22 mouse cellular contexts compared by ENCODE assay signal in genomic region chr16:63049100-63049499, GRCm38 (mm10).
DNase-seq lines count a peak whose midpoint lies in the region; ATAC-seq and TF ChIP-seq lines count a peak whose summit lies in the region.
"Had no signal": no experiment of that assay in that cellular context is flagged by ENCODE, and none has a peak within 500 bp of the region (broad histone marks: within the 10 kb centered on the region; RNA-seq: fewer than 3 reads in every experiment).

No protein-coding gene starts in this region.

- ATAC-seq in lung, embryonic 14.5 days (ENCODE audit: insufficient read depth) = 0 out of 2 replicates have a peak, but pooled peaks have one; percentile 28
- peak; percentile 57 for ATAC-seq in lung, embryonic 15.5 days (ENCODE audit: borderline replicate concordance, extremely low read depth, low FRiP score, low TSS enrichment)
- ATAC-seq in lung, embryonic 16.5 days (ENCODE audit: low read depth) = peak; percentile 89
- ATAC-seq in midbrain, embryonic 11.5 days (ENCODE audit: low FRiP score) = no peak
- ATAC-seq in midbrain, embryonic 13.5 days = no peak
- ATAC-seq: activated CD4-positive, CD25-positive, alpha-beta regulatory T cell, adult 4 months; CD4-positive, CD25-positive, alpha-beta regulatory T cell, adult 4 months; Patski had no signal

- no peaks in the 10 kb centered on the region for H3K9me3 ChIP-seq in lung, embryonic 14.5 days (ENCODE audit: low read depth, low read length)
- no peaks in the 10 kb centered on the region for H3K9me3 ChIP-seq in lung, embryonic 15.5 days
- H3K9me3 ChIP-seq in lung, embryonic 16.5 days (ENCODE audit: control insufficient read depth, low read length) = no peaks in the 10 kb centered on the region
- no peaks in the 10 kb centered on the region for H3K9me3 ChIP-seq in midbrain, embryonic 11.5 days (ENCODE audit: control insufficient read depth, low read length)
- no peaks in the 10 kb centered on the region for H3K9me3 ChIP-seq in midbrain, embryonic 13.5 days
- H3K9me3 ChIP-seq: G1E had no signal

- no peak for DNase-seq in lung, embryonic 14.5 days
- DNase-seq in lung, adult 2 months = no peak
- DNase-seq in lung, postnatal 36 days = no peak
- no peak for DNase-seq in lung, postnatal 10 days
- peak; percentile 37 for DNase-seq in midbrain, embryonic 11.5 days (ENCODE audit: low spot score, missing footprints)
- DNase-seq: adrenal gland, adult 2 months; adrenal gland, adult 8-10 months; adrenal gland, postnatal 10 days; adrenal gland, postnatal 14 days; adrenal gland, postnatal 25 days; adrenal gland, postnatal 36 days; B cell, adult 2 months; cerebellum, adult 11 months; cerebellum, adult 11-12 months had no signal

- no peak for TF ChIP-seq POLR2A in lung, adult 2 months (IDR thresholded peaks at IDR 0.05; ENCODE audit: borderline replicate concordance, extremely low read depth, low read depth, low read length)

- 62% methylated on average over 1 of the region's 1 CpGs for WGBS in lung, embryonic 14.5 days
- WGBS in lung, adult 2 months = 60% methylated on average over 1 of the region's 1 CpGs
- WGBS in lung, embryonic 15.5 days = 67% methylated on average over 1 of the region's 1 CpGs
- 53% methylated on average over 1 of the region's 1 CpGs for WGBS in lung, embryonic 16.5 days
- 70% methylated on average over 1 of the region's 1 CpGs for WGBS in midbrain, embryonic 11.5 days
- WGBS in midbrain, embryonic 13.5 days = 66% methylated on average over 1 of the region's 1 CpGs

- no peak overlapping the region for H3K4me3 ChIP-seq in lung, embryonic 14.5 days (ENCODE audit: low read depth, low read length)
- no peak overlapping the region for H3K4me3 ChIP-seq in lung, adult 2 months (replicated peaks; ENCODE audit: extremely low read depth, low read depth, low read length)
- no peak overlapping the region for H3K4me3 ChIP-seq in lung, embryonic 15.5 days
- no peak overlapping the region for H3K4me3 ChIP-seq in lung, embryonic 16.5 days (ENCODE audit: low read length)
- H3K4me3 ChIP-seq in midbrain, embryonic 11.5 days (ENCODE audit: low read depth, low read length) = no peak overlapping the region
- no peak overlapping the region for H3K4me3 ChIP-seq in midbrain, embryonic 13.5 days (replicated peaks)

- H3K4me2 ChIP-seq in lung, embryonic 14.5 days = no peak overlapping the region
- no peak overlapping the region for H3K4me2 ChIP-seq in lung, embryonic 15.5 days
- H3K4me2 ChIP-seq in lung, embryonic 16.5 days (ENCODE audit: low read depth, low read length) = no peak overlapping the region
- H3K4me2 ChIP-seq in midbrain, embryonic 11.5 days = no peak overlapping the region
- no peak overlapping the region for H3K4me2 ChIP-seq in midbrain, embryonic 13.5 days (replicated peaks)

- H3K27me3 ChIP-seq in lung, embryonic 14.5 days (ENCODE audit: insufficient read depth, low read length) = no peaks in the 10 kb centered on the region
- no peaks in the 10 kb centered on the region for H3K27me3 ChIP-seq in lung, embryonic 15.5 days
- no peaks in the 10 kb centered on the region for H3K27me3 ChIP-seq in lung, embryonic 16.5 days (ENCODE audit: control insufficient read depth, insufficient read depth, low read depth, low read length)
- H3K27me3 ChIP-seq in midbrain, embryonic 11.5 days (ENCODE audit: control insufficient read depth, insufficient read depth, low read length) = no peaks in the 10 kb centered on the region
- no peaks in the 10 kb centered on the region for H3K27me3 ChIP-seq in midbrain, embryonic 13.5 days
- H3K27me3 ChIP-seq: CH12.LX had no signal

- H3K4me1 ChIP-seq in lung, embryonic 14.5 days (ENCODE audit: insufficient read depth) = no peaks in the 10 kb centered on the region
- H3K4me1 ChIP-seq in lung, adult 2 months (ENCODE audit: control insufficient read depth, insufficient read depth, low read length) = no peaks in the 10 kb centered on the region
- H3K4me1 ChIP-seq in lung, embryonic 15.5 days = peaks cover 2% of the 10 kb centered on the region; the same call in 1 of the 2 replicates
- H3K4me1 ChIP-seq in lung, embryonic 16.5 days (replicated peaks; ENCODE audit: control insufficient read depth, insufficient read depth, low read length) = no peaks in the 10 kb centered on the region; the same call in 1 of the 2 replicates
- H3K4me1 ChIP-seq in midbrain, embryonic 11.5 days (ENCODE audit: control insufficient read depth, insufficient read depth, low read length) = no peaks in the 10 kb centered on the region
- no peaks in the 10 kb centered on the region for H3K4me1 ChIP-seq in midbrain, embryonic 13.5 days (replicated peaks)

- H3K9ac ChIP-seq in lung, embryonic 14.5 days = no peak overlapping the region
- H3K9ac ChIP-seq in lung, embryonic 15.5 days = no peak overlapping the region
- H3K9ac ChIP-seq in lung, embryonic 16.5 days (ENCODE audit: low read length) = no peak overlapping the region
- no peak overlapping the region for H3K9ac ChIP-seq in midbrain, embryonic 11.5 days (ENCODE audit: low read length)
- no peak overlapping the region for H3K9ac ChIP-seq in midbrain, embryonic 13.5 days (replicated peaks)

- H3K36me3 ChIP-seq in lung, embryonic 14.5 days (ENCODE audit: insufficient read depth) = no peaks in the 10 kb centered on the region
- H3K36me3 ChIP-seq in lung, embryonic 15.5 days = no peaks in the 10 kb centered on the region
- H3K36me3 ChIP-seq in lung, embryonic 16.5 days (ENCODE audit: control insufficient read depth, insufficient read depth, low read length) = no peaks in the 10 kb centered on the region
- H3K36me3 ChIP-seq in midbrain, embryonic 11.5 days (ENCODE audit: control insufficient read depth, insufficient read depth, low read length) = no peaks in the 10 kb centered on the region
- H3K36me3 ChIP-seq in midbrain, embryonic 13.5 days = no peaks in the 10 kb centered on the region
- H3K36me3 ChIP-seq: G1E had no signal

- H3K27ac ChIP-seq in lung, embryonic 14.5 days (ENCODE audit: low read depth) = no peak overlapping the region
- no peak overlapping the region for H3K27ac ChIP-seq in lung, embryonic 15.5 days
- H3K27ac ChIP-seq in lung, embryonic 16.5 days (ENCODE audit: low read length) = no peak overlapping the region
- no peak overlapping the region for H3K27ac ChIP-seq in midbrain, embryonic 11.5 days (ENCODE audit: low read depth, low read length)
- no peak overlapping the region for H3K27ac ChIP-seq in midbrain, embryonic 13.5 days

- no peak for TF ChIP-seq CTCF in lung, embryonic 14.5 days (IDR thresholded peaks at IDR 0.05; ENCODE audit: low read depth)
- TF ChIP-seq CTCF in lung, adult 2 months (IDR thresholded peaks at IDR 0.05; ENCODE audit: insufficient read depth, low read length) = no peak

Comparison
In these comparisons a context has a peak if more than half of its experiments do, and no peak if none do; other contexts are left out.
1. ATAC-seq: peak in lung, embryonic 14.5 days (single experiment), lung, embryonic 15.5 days (single experiment) and lung, embryonic 16.5 days (single experiment); none in midbrain, embryonic 11.5 days (single experiment) and midbrain, embryonic 13.5 days (single experiment).